In genomic region chr8:106647387-106647786, GRCm38 (mm10) we compare ENCODE assay signal across 8 mouse cellular contexts. TPM values are rescaled to one million over a fixed set of nuclear protein-coding genes. Genes with fewer than 3 reads are reported as not detected.
DNase-seq lines count a peak whose midpoint lies in the region; ATAC-seq and TF ChIP-seq lines count a peak whose summit lies in the region.

No protein-coding gene starts in this region.

- 48% methylated on average over 2 of the region's 2 CpGs for WGBS in hindbrain, embryonic 11.5 days
- WGBS in hindbrain, embryonic 12.5 days = 42% methylated on average over 2 of the region's 2 CpGs
- WGBS in intestine, postnatal 0 days = 43% methylated on average over 2 of the region's 2 CpGs
- 44% methylated on average over 2 of the region's 2 CpGs for WGBS in limb, embryonic 10.5 days

- no peaks in the 10 kb centered on the region for H3K9me3 ChIP-seq in hindbrain, embryonic 11.5 days (ENCODE audit: control insufficient read depth, low read length)
- no peaks in the 10 kb centered on the region for H3K9me3 ChIP-seq in hindbrain, embryonic 12.5 days (replicated peaks)
- H3K9me3 ChIP-seq in intestine, postnatal 0 days (ENCODE audit: control insufficient read depth) = no peaks in the 10 kb centered on the region
- H3K9me3 ChIP-seq in limb, embryonic 10.5 days (replicated peaks) = no peaks in the 10 kb centered on the region

- ATAC-seq in hindbrain, embryonic 11.5 days (ENCODE audit: low FRiP score) = no peak
- no peak for ATAC-seq in hindbrain, embryonic 12.5 days (ENCODE audit: low FRiP score)
- peak; percentile 85 for ATAC-seq in frontal cortex, adult (ENCODE audit: low TSS enrichment)
- ATAC-seq in intestine, postnatal 0 days = peak; percentile 46
- ATAC-seq in neutrophil, adult 5-6 weeks (ENCODE audit: extremely low read depth, insufficient number of reproducible peaks, low FRiP score, poor library complexity, severe bottlenecking) = 0 out of 2 replicates have a peak, but pooled peaks have one; percentile 28

- no peak overlapping the region for H3K4me3 ChIP-seq in hindbrain, embryonic 11.5 days (ENCODE audit: low read depth, low read length)
- H3K4me3 ChIP-seq in hindbrain, embryonic 12.5 days = no peak overlapping the region
- no peak overlapping the region for H3K4me3 ChIP-seq in intestine, postnatal 0 days (ENCODE audit: low read depth, low read length)
- no peak overlapping the region for H3K4me3 ChIP-seq in limb, embryonic 10.5 days

- H3K4me2 ChIP-seq in hindbrain, embryonic 11.5 days (replicated peaks; ENCODE audit: low read depth, low read length) = no peak overlapping the region
- no peak overlapping the region for H3K4me2 ChIP-seq in hindbrain, embryonic 12.5 days (replicated peaks)
- no peak overlapping the region for H3K4me2 ChIP-seq in intestine, postnatal 0 days (replicated peaks; ENCODE audit: low read depth)

- no peak overlapping the region for H3K9ac ChIP-seq in hindbrain, embryonic 11.5 days (ENCODE audit: low read depth, low read length)
- H3K9ac ChIP-seq in hindbrain, embryonic 12.5 days = no peak overlapping the region
- no peak overlapping the region for H3K9ac ChIP-seq in intestine, postnatal 0 days (ENCODE audit: low read depth, low read length)

- H3K27me3 ChIP-seq in hindbrain, embryonic 11.5 days (ENCODE audit: control insufficient read depth, insufficient read depth, low read length) = no peaks in the 10 kb centered on the region
- H3K27me3 ChIP-seq in hindbrain, embryonic 12.5 days = no peaks in the 10 kb centered on the region; the same call in 1 of the 2 replicates
- H3K27me3 ChIP-seq in intestine, postnatal 0 days (replicated peaks; ENCODE audit: control insufficient read depth, insufficient read depth, low read length) = no peaks in the 10 kb centered on the region
- H3K27me3 ChIP-seq in limb, embryonic 10.5 days (ENCODE audit: low read depth, poor library complexity, severe bottlenecking) = no peaks in the 10 kb centered on the region

- no peaks in the 10 kb centered on the region for H3K4me1 ChIP-seq in hindbrain, embryonic 11.5 days (replicated peaks; ENCODE audit: control insufficient read depth, insufficient read depth, low read length)
- peaks cover 2% of the 10 kb centered on the region; the same call in 1 of the 2 replicates for H3K4me1 ChIP-seq in hindbrain, embryonic 12.5 days
- no peaks in the 10 kb centered on the region for H3K4me1 ChIP-seq in intestine, postnatal 0 days (replicated peaks; ENCODE audit: control insufficient read depth, insufficient read depth, low read length)
- H3K4me1 ChIP-seq in limb, embryonic 10.5 days = 0 out of 2 replicates have a peak, but pooled peaks cover 3% of the 10 kb centered on the region

- peak; percentile 83 for DNase-seq in hindbrain, embryonic 11.5 days (ENCODE audit: low spot score)
- DNase-seq in c-Kit-positive CD71-positive TER-119-positive erythroid progenitor cells, embryonic 14.5 days (ENCODE audit: low spot score) = peak; percentile 36
- DNase-seq in limb, embryonic 10.5 days (ENCODE audit: low spot score) = peak; percentile 75
- peak; percentile 89 for DNase-seq in testis, postnatal 10 days (ENCODE audit: low spot score)

- H3K36me3 ChIP-seq in hindbrain, embryonic 11.5 days (ENCODE audit: control insufficient read depth, insufficient read depth, low read length) = no peaks in the 10 kb centered on the region
- H3K36me3 ChIP-seq in hindbrain, embryonic 12.5 days = no peaks in the 10 kb centered on the region
- H3K36me3 ChIP-seq in intestine, postnatal 0 days (ENCODE audit: control insufficient read depth, insufficient read depth) = peaks cover 16% of the 10 kb centered on the region
- H3K36me3 ChIP-seq in limb, embryonic 10.5 days = no peaks in the 10 kb centered on the region

- TF ChIP-seq CTCF in intestine, postnatal 0 days (IDR thresholded peaks at IDR 0.05; ENCODE audit: low read depth) = peak; percentile 91

- no peak overlapping the region for H3K27ac ChIP-seq in hindbrain, embryonic 11.5 days (ENCODE audit: low read depth, low read length)
- no peak overlapping the region for H3K27ac ChIP-seq in hindbrain, embryonic 12.5 days
- no peak overlapping the region for H3K27ac ChIP-seq in intestine, postnatal 0 days (ENCODE audit: low read depth, low read length)
- H3K27ac ChIP-seq in limb, embryonic 10.5 days = no peak overlapping the region

RNA-seq across cellular contexts. Expression of gene Tango6, which starts 35.5 kb away (rescaled TPM):
- polyA plus RNA-seq in hindbrain, embryonic 11.5 days (2014; fragmentation: Nextera tagmentation; extraction: Ambion mirVana) = 6.2 and 7.2 TPM in 2 replicates
- 10.3 and 10.8 TPM in 2 replicates for polyA plus RNA-seq in hindbrain, embryonic 12.5 days (2016; fragmentation: Nextera tagmentation; extraction: Ambion mirVana)
- polyA plus RNA-seq in intestine, postnatal 0 days (2015; fragmentation: Nextera tagmentation; extraction: Ambion mirVana) = 1.7 and 1.9 TPM in 2 replicates
- 15.5 and 16.1 TPM in 2 replicates for polyA plus RNA-seq in limb, embryonic 10.5 days (2016; fragmentation: Nextera tagmentation; extraction: Ambion mirVana)
- 11.9 and 12.9 TPM in 2 replicates for total RNA-seq in neutrophil, adult 5-6 weeks (2017)

RNA-seq across cellular contexts. Expression of gene Cdh1, which starts 44.2 kb away (rescaled TPM):
- 6.0 and 6.7 TPM in 2 replicates for polyA plus RNA-seq in hindbrain, embryonic 11.5 days (2014; fragmentation: Nextera tagmentation; extraction: Ambion mirVana)
- 6.9 and 9.2 TPM in 2 replicates for polyA plus RNA-seq in hindbrain, embryonic 12.5 days (2016; fragmentation: Nextera tagmentation; extraction: Ambion mirVana)
- polyA plus RNA-seq in intestine, postnatal 0 days (2015; fragmentation: Nextera tagmentation; extraction: Ambion mirVana) = 82.1 and 88.1 TPM in 2 replicates
- polyA plus RNA-seq in limb, embryonic 10.5 days (2016; fragmentation: Nextera tagmentation; extraction: Ambion mirVana) = 15.4 and 16.4 TPM in 2 replicates
- 0.98 and 1.5 TPM in 2 replicates for total RNA-seq in neutrophil, adult 5-6 weeks (2017)

Comparison
In these comparisons a context has a peak if more than half of its experiments do, and no peak if none do; other contexts are left out.
1. ATAC-seq: peak in frontal cortex, adult (single experiment), intestine, postnatal 0 days (single experiment) and neutrophil, adult 5-6 weeks (single experiment); none in hindbrain, embryonic 11.5 days (single experiment) and hindbrain, embryonic 12.5 days (single experiment).
2. DNase-seq: peak in every context shown above with its lines; median percentile 89 in testis, postnatal 10 days; 83 in hindbrain, embryonic 11.5 days; 75 in limb, embryonic 10.5 days; 36 in c-Kit-positive CD71-positive TER-119-positive erythroid progenitor cells, embryonic 14.5 days.